Mouse (Mus musculus): ENCODE measurements around the gene Hist2h2ab.
"Not testable (repeated sequence)": the region's sequence is repeated elsewhere in the genome, so short reads cannot be mapped to it uniquely, and the experiment has no call there.

The Hist2h2ab gene

GRCm38 (mm10) chr3:96198181-96198580 is 21.5 kb upstream of the Hist2h2ab start:
- peak; percentile 50 for DNase-seq (ENCODE audit: low spot score)

GRCm38 (mm10) chr3:96198601-96199251 is 20.9 kb upstream of the Hist2h2ab start:
- DNase-seq (ENCODE audit: low spot score): not testable (repeated sequence)

DNA sequence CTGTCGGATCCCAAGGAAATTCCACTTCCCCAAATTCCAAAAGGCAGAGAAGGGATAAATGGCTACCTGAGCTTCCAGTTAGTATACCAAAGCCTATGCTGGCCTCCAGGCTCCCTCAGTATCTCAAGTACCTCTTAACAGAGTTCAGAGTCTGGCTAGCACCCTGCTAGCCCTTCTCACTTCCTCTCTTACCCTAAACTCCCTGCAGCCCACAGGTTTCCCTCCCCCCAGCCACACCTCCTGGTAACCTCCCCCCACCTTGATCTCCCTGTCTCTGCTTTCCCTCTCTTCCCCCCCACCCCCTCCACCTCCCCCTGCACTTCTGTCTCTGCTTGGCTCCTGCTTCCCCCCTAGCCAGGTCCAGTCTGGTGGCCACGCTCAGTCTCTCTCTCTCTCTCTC is 19.9 kb upstream of the Hist2h2ab start:
- DNase-seq (ENCODE audit: low spot score): no peak

DNA sequence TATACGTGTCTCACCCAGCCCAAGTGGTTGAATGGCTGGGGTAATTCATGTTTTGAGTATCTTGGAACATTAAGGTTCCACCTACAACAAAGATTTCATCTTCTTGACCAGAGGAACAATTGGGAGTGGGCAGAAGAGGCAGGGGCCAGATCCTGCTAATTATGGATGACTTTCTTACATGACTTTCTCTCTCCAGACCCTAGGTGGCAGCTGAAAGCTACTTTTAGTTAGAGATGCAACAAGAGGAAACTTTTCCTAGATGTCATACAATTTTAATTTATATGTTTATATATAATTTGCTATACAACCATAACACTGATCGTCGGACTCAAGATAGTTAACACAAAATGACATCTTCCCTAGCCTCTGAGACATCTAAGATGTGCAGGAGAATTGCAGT is 11.8 kb upstream of the Hist2h2ab start:
- DNase-seq (ENCODE audit: low spot score): no peak

GRCm38 (mm10) chr3:96209242-96209641 is 10.4 kb upstream of the Hist2h2ab start:
- DNase-seq (ENCODE audit: low spot score): no peak

GRCm38 (mm10) chr3:96219191-96219641 is 449 bp upstream of the Hist2h2ab start:
- peak; percentile 46 for DNase-seq (ENCODE audit: low spot score)

GRCm38 (mm10) chr3:96220131-96220764 is 583 bp downstream of the Hist2h2ab start:
- not testable (repeated sequence) for DNase-seq (ENCODE audit: low spot score)

- peak; percentile 96 for DNase-seq (ENCODE audit: low spot score)
These were observed 1.3 kb downstream of the Hist2h2ab start, which contains the start of the genes Hist2h2ac and Hist2h2be for GRCm38 (mm10) chr3:96220765-96221639. Gene Hist2h2ac, minus strand, starts transcription at chr3:96220880. Gene Hist2h2be, plus strand, starts transcription at chr3:96221119.

- DNase-seq (ENCODE audit: low spot score): no peak
These were observed 2.0 kb downstream of the Hist2h2ab start for GRCm38 (mm10) chr3:96221640-96222038.

DNA sequence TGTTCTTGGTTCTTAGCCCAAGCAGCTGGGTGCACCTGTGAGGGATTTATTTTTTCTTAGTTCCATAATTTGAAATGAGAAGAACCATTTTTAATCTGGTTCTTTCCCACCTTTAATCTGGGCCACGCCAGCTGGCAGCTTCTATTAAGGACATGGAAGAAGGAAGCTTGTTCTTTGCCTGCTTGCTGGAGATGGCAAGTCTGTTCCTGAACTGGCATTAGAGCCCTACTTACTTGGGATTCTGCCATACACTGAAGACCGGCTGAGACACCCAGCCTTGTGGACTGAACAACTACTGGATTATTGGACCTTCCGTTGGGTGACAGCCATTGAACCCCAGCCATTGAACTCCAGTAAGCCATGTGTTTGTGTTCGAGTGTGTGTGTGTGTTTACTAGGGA is 3.1 kb downstream of the Hist2h2ab start:
- DNase-seq (ENCODE audit: low spot score): no peak

DNA sequence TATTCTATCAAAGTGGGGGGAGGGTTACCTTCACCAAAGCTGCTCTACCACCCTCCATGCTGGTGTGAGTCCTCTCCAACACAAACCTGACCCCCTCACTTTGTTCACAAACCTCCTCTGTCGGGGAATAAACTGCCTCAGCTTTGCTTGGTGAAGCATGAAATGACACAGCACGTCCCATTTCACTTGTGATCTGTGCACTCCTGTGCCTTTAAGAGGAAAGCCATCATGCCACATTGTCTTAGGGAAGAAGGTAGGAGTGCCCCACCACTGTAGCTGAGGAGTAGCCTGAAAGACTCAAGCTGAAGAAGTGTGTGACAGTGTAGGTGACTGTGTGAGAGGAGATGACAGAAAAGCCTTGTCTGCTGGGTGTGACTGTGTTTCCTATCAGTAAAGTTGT is 5.8 kb downstream of the Hist2h2ab start:
- DNase-seq (ENCODE audit: low spot score): no peak

- no peak for DNase-seq (ENCODE audit: low spot score)
These were observed 7.3 kb downstream of the Hist2h2ab start for GRCm38 (mm10) chr3:96226695-96227648.

DNA sequence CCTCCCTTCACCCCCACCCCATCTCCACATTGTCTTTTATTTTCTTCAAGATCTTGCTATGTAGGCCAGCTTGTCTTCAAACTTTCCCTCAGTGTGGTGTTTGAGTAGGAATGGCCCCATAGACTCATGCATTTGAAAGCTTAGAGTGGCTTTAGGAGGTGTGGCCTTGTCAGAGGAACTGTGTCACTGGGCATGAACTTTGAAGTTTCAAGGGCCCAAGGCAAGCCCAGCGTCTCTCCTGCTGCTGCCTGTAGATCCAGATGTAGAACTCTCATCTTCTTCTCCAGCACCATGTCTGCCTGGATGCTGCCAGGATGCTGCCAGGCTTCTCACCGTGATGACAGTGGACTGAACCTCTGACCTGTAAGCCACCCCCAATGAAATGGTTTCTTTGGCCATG is 9.2 kb downstream of the Hist2h2ab start:
- DNase-seq (ENCODE audit: low spot score): no peak

GRCm38 (mm10) chr3:96230404-96230803 is 10.7 kb downstream of the Hist2h2ab start:
- DNase-seq (ENCODE audit: low spot score): no peak

- no peak for DNase-seq (ENCODE audit: low spot score)
These were observed 11.5 kb downstream of the Hist2h2ab start for GRCm38 (mm10) chr3:96230910-96231757.

DNA sequence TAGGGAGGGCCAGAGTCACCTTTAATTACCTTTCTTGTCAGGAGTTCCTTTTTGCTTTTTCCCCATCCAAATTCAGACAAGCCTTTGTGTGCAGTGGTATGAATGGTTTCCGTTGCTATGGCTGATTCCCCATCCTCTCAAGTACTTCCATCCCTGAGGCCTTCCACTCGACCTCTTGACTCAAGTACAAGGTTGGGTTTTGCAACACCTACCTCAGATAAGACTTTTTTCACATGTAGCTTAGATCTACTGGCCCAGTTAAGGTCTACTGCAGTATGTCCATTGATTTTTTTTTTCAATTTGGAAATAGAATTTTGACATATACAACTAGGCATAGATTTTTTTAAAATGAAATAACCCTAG is 12.1 kb downstream of the Hist2h2ab start:
- peak; percentile 76 for DNase-seq (ENCODE audit: low spot score)

DNA sequence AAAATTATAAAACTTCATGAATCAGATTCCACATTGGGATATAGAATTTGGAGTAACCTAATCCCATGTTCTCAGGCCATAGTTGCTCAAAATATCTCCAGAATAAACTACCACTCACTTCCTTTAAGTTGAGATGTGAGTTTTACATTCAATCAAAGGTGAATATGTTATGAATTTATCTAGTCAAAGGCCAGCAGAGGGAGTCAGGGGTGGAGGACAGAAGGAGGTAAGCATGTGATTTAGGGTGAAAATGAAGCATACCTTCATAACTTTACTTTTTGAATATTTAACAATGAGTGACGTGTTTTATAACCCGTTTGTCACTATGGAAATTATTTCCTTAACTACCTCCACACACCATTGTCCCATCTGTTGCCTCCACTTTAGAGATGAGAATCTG is 15.2 kb downstream of the Hist2h2ab start:
- no peak for DNase-seq (ENCODE audit: low spot score)

DNA sequence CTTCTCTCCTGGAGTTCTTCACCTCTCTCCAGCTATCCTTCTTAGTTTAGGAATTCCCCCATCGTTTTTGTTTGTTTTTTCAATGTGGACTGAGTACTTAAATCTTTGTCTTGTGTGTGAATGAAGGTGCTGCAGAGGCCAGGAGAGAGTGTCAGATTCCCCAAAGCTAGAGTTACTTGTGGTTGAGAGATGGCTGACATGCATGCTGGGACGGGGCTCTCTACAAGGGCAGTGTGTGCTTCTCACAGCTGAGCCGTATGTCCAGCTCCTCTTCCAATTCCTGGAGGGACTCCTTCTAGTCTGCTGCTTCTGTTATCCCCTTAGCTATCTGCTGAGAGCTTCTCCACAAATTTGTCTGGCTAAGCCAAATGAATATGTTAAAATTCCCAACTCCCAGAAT is 16.2 kb downstream of the Hist2h2ab start:
- no peak for DNase-seq (ENCODE audit: low spot score)

DNA sequence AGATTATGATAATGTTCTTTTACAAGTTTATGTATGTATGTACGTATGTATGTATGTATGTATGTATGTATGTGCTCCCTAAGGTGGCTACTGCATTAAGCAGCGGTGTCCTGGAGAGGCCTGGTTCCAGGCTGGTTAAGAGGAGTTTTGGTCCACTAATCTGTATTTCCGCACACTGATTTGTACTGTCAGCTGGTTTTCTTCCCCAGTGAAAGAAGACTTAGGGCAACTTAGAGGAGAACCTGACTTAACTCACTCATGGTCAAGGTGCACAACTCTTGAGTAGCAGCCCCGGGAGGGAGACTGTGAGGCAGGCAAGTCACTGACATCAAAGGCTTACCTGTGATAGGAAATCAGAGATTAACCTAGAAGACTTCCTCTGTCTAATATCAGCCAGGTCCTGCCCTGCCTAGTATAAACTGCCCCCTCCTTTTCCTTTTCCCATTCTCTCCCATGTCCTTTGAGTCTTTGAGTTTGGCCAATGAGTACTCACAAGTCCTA is 17.2 kb downstream of the Hist2h2ab start:
- no peak for DNase-seq (ENCODE audit: low spot score)

DNA sequence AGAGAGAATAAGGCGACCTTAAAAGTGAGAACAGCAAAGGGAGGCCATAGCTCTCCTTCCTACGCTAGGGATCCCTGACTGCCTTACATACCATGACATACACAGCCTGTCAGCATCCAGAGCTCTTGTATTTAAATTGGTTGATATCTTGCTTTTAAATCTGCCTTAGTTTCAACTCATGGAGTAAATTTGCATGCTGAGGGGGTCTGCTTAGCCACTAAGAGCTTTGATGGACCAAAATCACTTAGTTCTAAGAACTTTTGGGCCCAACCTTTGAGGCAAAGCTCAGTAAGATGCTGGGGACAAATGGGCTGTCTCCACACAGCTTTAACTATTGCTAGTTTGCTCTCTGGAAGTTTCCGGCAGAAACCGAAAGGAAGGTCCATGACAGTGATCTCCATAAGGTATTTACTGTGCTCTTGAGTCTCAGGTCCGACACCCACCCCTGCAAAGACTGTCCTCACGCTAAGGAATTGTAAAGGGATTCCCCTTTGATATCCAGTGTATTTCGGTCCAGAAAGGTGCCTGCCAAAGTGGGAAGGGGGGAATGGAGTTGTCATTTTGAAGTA is 17.8 kb downstream of the Hist2h2ab start:
- no peak for DNase-seq (ENCODE audit: low spot score)
